Mouse (Mus musculus) gastrocnemius, adult 2 months (tissue): ENCODE measurements around the gene Sec11a. TPM values are rescaled to one million over a fixed set of nuclear protein-coding genes. Genes with fewer than 3 reads are reported as not detected.
"Not testable (repeated sequence)": the region's sequence is repeated elsewhere in the genome, so short reads cannot be mapped to it uniquely, and the experiment has no call there.

Source experiments
- DNase-seq: peaks from one replicate; pipeline ENCODE4 v3.0.0; 2022
- H3K27ac ChIP-seq: fragments of 200-600 bp; 2 replicates; pipeline ENCODE4 v1.8.1; 2022; ENCODE audit warnings: mild to moderate bottlenecking
- H3K4me3 ChIP-seq: fragments of 200-600 bp; 2 replicates; pipeline ENCODE4 v1.8.1; 2022; ENCODE audit warnings: mild to moderate bottlenecking, moderate library complexity
- CTCF ChIP-seq: fragments of 200-600 bp; IDR thresholded peaks from 2 replicates; pipeline ENCODE4 v1.8.1; 2022; ENCODE audit warnings: antibody characterized with exemption, mild to moderate bottlenecking, moderate library complexity
- intact Hi-C: fragments of 180-260 bp; cut with DNase I; formaldehyde crosslinking; loops from one replicate; pipeline ENCODE4 v1.15.1; 2025
- total RNA-seq, 2 experiments: library from RNA; stranded (reverse); gene quantifications; 2 replicates each; pipeline ENCODE4 v1.2.3; 2021

Sec11a gene
- total RNA-seq, 2 experiments from 2014 or later: 21.4 to 31.5 TPM

DNA sequence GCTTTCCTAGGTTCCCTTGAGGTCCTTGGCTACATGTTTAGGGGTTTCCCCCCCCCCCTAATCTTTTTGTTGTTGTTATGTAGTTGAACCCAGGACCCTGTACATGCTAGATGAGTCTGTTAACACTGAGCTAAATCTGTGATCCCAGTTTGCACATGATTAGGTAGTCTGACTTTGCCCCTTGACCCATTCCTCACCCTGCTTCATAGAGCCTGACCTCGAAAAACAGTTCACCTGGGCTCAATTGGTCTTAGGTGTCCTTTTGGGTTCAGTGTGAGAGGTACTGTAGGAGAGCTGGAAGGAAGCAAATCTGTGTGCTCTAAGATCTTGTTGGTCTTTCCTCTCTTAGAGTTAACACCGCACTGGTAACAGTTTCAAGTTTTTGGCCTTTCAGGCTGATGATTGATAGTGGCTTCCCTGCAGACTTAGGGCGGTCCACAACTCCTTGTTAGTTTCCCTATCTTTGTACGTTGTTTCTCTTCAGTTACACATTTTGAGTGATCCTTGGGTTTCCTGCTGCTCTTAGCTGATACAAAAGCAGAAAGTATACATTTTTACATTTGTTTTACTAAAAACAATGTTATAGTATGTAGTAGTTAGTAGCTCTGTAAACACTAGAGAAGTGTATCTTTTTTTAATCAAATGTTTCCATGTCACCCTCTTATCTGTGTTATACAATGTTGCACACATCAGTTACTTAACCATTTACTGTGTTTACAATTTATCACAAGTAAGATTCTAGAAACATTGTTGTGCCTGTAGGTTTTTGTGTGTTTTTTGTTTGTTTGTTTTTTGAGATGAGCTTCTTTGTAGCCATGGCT, 40.4 kb upstream of the Sec11a start:
- DNase-seq: no peak
- no peak for TF ChIP-seq CTCF
- no peak overlapping the region for H3K4me3 ChIP-seq
- intact Hi-C loops: loop anchor here (5.0 kb wide), 1 partner anchor 41 kb away; the partner anchor contains the start of gene Sec11a
- H3K27ac ChIP-seq: no peak overlapping the region

DNA sequence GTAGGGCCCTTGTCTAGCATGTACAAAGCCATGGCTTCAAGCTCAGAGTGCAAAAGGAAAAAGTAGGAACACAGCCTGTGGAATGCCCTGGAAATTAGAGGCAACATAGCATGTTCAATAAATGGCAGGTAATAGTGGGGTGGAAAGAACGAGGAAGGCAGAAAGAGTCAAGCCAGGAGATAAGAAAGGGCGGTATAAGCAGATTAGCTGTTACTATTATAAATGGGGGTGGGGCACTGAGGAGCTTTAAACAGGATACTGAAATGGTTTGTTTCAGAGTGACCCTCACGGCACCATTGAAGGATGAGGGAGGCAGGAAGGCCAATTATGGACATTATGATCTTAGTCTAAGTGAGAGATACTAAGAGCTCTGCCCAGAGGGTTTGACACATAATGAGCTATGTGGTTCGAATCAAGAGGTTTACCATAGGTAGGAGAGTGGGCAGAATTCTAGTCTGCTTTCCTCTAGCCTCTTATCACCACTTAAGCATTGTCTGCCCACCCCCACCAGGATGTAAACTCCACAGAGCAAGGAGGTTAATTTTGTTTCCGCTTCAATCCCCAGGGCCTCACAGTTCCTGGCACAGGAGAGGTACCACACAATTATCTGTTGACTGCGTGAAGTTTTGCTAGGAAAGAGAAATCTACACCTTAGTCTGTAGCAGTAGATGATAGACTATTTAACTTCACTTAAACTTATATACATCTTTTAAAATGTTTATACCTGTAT, 39.0 kb upstream of the Sec11a start:
- intact Hi-C loops: loop anchor here (5.0 kb wide), 1 partner anchor 39 kb away; the partner anchor contains the start of gene Sec11a
- Histone ChIP-seq H3K4me3 (no peak overlapping the region), H3K27ac (no peak overlapping the region)
- no peak for DNase-seq
- no peak for TF ChIP-seq CTCF

DNA sequence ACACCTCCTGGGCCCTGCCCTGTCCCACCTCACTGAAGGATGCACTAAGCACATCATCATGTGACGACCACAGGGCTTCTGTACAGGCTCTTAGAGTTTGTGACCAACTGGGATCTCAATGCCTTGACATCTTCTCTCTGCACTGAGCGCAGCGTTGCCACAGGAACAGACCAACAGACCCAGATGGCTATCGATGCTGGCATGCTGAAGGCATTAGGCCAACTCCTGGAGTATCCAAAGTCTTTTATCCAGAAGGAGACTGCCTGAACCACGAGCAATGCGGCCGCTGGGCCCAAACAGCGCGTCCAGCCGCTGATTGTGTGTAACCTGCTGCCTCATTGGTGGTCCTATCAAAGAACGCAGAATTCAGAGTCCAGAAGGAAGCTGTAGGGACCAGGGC, 33.0 kb upstream of the Sec11a start:
- TF ChIP-seq CTCF: no peak
- Histone ChIP-seq H3K4me3 (no peak overlapping the region), H3K27ac (no peak overlapping the region)
- intact Hi-C loops: no loop called here
- DNase-seq: no peak

DNA sequence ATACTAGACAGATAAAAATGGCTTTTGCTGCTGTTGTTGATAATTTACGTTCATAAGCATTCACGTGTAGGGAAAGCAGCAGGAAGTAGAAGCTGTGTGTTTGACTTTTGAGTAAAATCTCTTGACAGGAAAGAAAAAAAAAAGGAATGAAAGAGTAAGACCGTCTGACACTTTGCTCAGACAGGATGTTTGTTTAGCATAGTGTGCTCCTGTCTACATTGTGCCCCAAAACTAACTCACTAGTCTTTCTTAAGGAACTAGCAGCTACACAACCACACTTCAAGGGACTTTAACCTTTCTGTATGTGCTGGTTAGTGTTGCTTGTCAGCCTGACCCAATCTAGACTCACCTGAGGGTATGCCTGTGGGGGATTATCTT, 26.0 kb upstream of the Sec11a start:
- DNase-seq, H3K4me3 ChIP-seq, intact Hi-C loops, H3K27ac ChIP-seq: not testable (repeated sequence)

DNA sequence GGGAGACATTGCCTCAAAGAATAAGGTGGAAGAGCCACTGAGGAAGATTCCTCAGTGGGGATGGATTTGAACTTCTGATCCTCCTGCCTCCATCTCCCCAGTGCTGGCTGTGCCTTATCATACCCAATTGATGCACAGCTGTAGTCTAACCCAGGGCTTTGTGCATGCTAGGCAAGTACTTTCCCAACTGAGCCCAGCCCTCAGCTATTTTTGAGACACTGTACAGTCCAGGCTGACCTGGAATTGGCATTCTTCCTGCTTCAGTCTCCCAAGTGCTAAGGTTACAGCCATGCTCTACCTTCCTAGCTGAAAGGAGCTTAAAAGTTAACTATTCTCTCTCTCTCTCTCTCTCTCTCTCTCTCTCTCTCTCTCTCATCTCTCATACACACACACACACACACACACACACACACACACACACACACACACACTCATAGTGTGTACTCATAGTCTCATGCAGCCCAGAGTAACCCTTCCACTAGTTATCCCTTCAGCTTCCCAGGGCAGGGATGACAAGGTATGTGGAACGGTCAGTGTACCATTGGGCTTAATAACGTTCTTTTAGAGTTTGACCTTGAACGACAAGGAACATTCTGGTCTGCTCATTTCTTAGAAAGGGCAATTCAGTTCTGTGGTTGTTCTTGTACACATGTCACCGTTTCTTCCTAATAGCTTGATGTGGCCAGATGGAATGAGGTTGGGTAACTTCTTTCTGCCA, 25.5 kb upstream of the Sec11a start:
- H3K27ac ChIP-seq, DNase-seq, H3K4me3 ChIP-seq, intact Hi-C loops: not testable (repeated sequence)

DNA sequence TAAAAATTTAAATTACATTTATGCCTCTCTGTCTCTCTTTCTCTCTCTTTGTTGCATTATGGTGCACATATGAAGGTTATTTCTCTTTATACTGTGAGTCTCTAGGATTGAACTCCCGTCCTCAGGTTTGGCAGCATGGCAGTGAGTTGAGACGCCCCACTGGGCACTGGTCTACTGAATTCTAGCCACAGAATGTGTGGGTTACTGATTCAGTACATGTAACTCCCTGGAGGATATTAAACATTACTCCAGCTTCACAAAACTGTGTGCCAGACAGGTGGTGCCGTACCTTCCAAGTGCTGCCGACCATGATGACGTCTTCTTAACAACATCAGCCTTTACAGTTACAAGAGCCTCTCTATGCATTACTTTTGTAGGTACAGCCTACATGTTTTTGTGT, 24.5 kb upstream of the Sec11a start:
- Histone ChIP-seq H3K4me3 (no peak overlapping the region), H3K27ac (no peak overlapping the region)
- TF ChIP-seq CTCF: no peak
- intact Hi-C loops: no loop called here
- no peak for DNase-seq

DNA sequence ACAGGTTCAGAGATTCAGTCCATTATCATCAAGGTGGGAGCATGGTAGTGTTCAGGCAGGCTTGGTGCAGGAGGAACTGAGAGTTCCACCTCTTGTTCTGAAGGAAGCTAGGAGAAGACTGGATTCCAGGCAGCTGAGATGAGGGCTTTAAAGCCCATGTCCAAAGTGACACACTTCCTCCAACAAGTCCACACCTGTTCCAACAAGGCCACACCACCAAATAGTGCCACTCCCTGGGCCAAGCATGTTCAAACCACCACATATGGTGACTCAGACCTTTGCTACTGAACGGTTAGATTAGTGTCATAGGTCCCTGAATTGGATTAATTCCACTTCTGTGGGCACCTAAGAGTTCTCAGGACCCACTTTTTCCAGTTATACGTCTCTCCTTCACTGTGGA, 23.8 kb upstream of the Sec11a start:
- no peak for DNase-seq
- intact Hi-C loops: no loop called here
- no peak overlapping the region for H3K4me3 ChIP-seq
- H3K27ac ChIP-seq: no peak overlapping the region
- no peak for TF ChIP-seq CTCF

DNA sequence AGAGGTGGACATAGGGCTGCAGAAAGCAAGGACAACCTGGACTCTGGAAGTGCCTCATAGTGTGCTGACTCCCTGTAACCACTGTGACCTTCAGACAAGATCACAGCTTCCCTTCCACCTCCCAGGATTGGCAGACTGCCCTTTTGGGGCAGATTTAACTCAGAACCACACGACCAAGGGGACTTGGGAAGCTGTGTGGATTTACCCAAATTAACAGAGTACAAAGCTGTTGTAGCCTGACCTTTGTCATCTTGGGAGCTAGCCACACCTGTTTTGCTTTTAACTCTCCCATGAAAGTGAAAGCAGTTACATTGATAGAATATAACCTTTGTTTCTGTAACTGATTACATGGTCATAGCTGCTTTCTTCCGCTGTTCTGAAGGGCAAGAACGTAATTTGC, 23.3 kb upstream of the Sec11a start:
- intact Hi-C loops: no loop called here
- H3K27ac ChIP-seq: no peak overlapping the region
- peak; percentile 26 for DNase-seq
- no peak for TF ChIP-seq CTCF
- H3K4me3 ChIP-seq: no peak overlapping the region

DNA sequence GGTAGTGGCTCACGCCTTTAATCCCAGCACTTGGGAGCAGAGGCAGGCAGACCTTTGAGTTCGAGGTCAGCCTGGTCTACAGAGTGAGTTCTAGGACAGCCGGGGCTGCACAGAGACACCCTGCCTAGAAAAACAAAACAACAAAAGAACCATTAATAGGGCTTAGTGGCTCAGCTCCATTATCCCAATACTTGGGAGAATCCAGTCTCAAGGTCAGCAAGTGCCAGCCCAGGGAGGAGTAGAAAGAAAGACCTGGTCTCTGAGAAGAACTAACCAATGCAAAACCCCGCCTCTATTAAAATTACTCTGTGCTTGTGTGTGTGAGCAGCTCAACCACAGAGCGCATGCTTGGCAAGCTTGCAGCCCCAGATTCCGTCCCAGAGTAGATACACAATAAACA, 15.2 kb upstream of the Sec11a start:
- DNase-seq: no peak
- intact Hi-C loops: no loop called here
- Histone ChIP-seq H3K4me3 (no peak overlapping the region), H3K27ac (no peak overlapping the region)
- no peak for TF ChIP-seq CTCF

DNA sequence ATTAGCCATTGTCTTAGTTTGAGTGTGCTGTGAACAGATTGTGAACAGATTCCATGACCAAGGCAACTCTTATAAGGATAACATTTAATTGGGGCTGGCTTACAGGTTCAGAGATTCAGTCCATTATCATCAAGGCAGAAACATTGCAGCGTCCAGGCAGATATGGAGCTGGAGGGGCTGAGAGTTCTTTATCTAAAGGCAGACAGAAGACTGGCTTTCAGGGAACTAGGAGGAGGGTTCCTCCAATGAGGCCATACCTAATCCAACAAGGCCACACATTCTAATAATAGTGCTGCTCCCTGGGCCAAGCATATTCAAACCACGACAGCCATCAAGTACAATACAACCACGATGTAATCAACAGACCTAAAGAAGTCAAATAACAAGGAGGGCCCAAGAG, 11.4 kb upstream of the Sec11a start:
- no peak for DNase-seq
- Histone ChIP-seq H3K27ac (no peak overlapping the region), H3K4me3 (no peak overlapping the region)
- intact Hi-C loops: no loop called here
- no peak for TF ChIP-seq CTCF

DNA sequence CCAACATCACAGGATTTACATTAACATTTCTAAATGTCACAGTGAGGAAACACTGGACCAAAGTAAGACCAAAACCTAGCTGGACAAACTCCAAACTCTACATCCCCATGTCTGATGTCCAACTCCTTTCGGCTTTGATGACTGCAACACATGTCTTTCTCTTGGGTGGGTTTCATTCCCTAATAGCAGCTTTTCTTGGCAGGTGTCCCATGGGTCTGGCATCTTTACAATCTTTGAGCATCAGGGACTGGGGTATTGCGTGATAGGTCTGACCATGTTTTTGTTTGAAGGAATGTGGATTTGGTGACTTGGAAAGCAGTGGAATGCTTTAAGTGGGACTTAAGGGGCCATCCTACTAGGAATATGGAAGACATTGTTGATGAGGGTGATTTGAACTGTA, 9.3 kb upstream of the Sec11a start:
- intact Hi-C loops: no loop called here
- no peak overlapping the region for H3K4me3 ChIP-seq
- no peak for DNase-seq
- H3K27ac ChIP-seq: no peak overlapping the region
- no peak for TF ChIP-seq CTCF

DNA sequence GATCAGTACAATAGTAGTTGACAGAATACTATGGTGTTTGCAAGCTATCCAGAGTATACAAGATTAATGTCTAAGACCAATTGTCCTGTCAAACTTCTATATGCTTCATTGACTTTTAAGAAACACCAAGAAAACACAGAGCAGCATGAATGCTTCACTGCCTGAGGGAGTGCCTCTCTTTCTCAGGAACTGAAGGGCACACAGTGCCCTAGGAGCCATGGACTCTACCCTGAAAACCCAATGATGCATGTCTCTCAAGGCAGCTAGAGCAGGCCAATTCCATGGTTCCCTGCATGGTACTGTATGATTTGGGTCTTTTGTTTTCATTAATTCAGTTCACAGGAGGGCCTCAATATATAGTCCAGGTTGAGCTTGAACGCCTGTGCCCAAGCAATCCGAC, 6.7 kb upstream of the Sec11a start:
- intact Hi-C loops: no loop called here
- TF ChIP-seq CTCF: no peak
- DNase-seq: no peak
- Histone ChIP-seq H3K27ac (no peak overlapping the region), H3K4me3 (no peak overlapping the region)

DNA sequence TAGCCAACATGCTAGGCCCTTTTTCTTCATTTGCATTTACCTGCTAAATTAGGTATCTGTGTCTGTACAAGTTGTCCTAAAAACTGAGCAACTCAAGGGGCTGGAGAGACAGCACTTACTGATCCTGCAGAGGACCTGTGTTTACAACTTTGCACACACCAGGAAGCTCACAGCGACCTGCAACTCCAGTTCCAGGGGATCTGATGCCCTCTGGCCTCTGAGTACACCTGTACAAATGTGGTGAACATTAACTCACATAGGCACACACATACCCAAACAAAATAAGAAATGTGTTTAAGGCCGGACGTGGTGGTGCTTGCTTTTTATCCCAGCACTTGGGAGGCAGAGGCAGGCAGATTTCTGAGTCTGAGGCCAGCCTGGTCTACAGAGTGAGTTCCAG, 4.6 kb upstream of the Sec11a start:
- intact Hi-C loops: no loop called here
- Histone ChIP-seq H3K27ac (no peak overlapping the region), H3K4me3 (no peak overlapping the region)
- no peak for TF ChIP-seq CTCF
- no peak for DNase-seq
